Mouse (Mus musculus) liver, postnatal 0 days (tissue): ENCODE data around the gene Gm20388. TPM values are rescaled to one million over a fixed set of nuclear protein-coding genes. Genes with fewer than 3 reads are reported as not detected.

ENCODE experiments used
- ATAC-seq: fragments of 200-750 bp; cut with Nextera tagmentation; 2 replicates; pipeline ENCODE4 v1.8.0; 2017; ENCODE audit warnings: mild to moderate bottlenecking, moderate library complexity
- DNase-seq: peaks from one replicate; pipeline ENCODE4 v3.0.0-alpha.2; 2016
- H3K27ac ChIP-seq: fragments of 300-500 bp; sonication (generic); 2 replicates; pipeline ENCODE4 v1.5.1; 2014; ENCODE audit warnings: antibody characterized with exemption, moderate library complexity, mild to moderate bottlenecking, low read depth
- H3K27me3 ChIP-seq: fragments of 300-500 bp; sonication (generic); 2 replicates; pipeline ENCODE4 v1.6.1; 2014; ENCODE audit warnings: low read length, control low read depth, mixed read lengths; ENCODE audit not compliant: insufficient read depth
- H3K36me3 ChIP-seq: fragments of 300-500 bp; sonication (generic); replicated peaks from 2 replicates; pipeline ENCODE4 v1.6.1; 2014; ENCODE audit warnings: mild to moderate bottlenecking, control low read depth, low read length, moderate library complexity, mixed read lengths; ENCODE audit not compliant: insufficient read depth
- H3K4me1 ChIP-seq: fragments of 300-500 bp; sonication (generic); 2 replicates; pipeline ENCODE4 v1.6.1; 2014; ENCODE audit warnings: antibody characterized with exemption, mild to moderate bottlenecking, control low read depth; ENCODE audit not compliant: insufficient read depth
- H3K4me2 ChIP-seq: fragments of 300-500 bp; sonication (generic); 2 replicates; pipeline ENCODE4 v1.6.1; 2014; ENCODE audit warnings: low read depth, mild to moderate bottlenecking, low read length, moderate library complexity, mixed read lengths
- H3K4me3 ChIP-seq: fragments of 300-500 bp; sonication (generic); 2 replicates; pipeline ENCODE4 v1.5.1; 2014; ENCODE audit warnings: low read depth, low read length
- H3K9ac ChIP-seq: fragments of 300-500 bp; sonication (generic); replicated peaks from 2 replicates; pipeline ENCODE4 v1.6.1; 2014; ENCODE audit warnings: mild to moderate bottlenecking, moderate library complexity
- H3K9me3 ChIP-seq: fragments of 300-500 bp; sonication (generic); 2 replicates; pipeline ENCODE4 v1.6.1; 2016; ENCODE audit warnings: mild to moderate bottlenecking, control low read depth, low read length, mixed read lengths
- CTCF ChIP-seq: sonication (generic); IDR thresholded peaks from 2 replicates; pipeline ENCODE4 v1.5.1; 2016; ENCODE audit warnings: antibody characterized with exemption, low read depth
- EP300 ChIP-seq: IDR thresholded peaks from 2 replicates; pipeline ENCODE4 v1.6.1; 2016; ENCODE audit warnings: antibody characterized with exemption, low read depth, mild to moderate bottlenecking
- WGBS: fragments of 180-500 bp; shearing (Covaris S2); extraction: QIAGEN DNeasy Blood & Tissue Kit; methylation state at CpG from one replicate; pipeline ENCODE4 v1.1.7; 2014; ENCODE audit not compliant: insufficient replicate concordance; 5-methylcytosine and 5-hydroxymethylcytosine counted together
- polyA plus RNA-seq: library from polyadenylated mRNA; unstranded; fragments of >200 nt; fragmentation: Nextera tagmentation; extraction: Ambion mirVana; gene quantifications from 2 replicates; pipeline ENCODE4 v1.2.1, GENCODE M21; 2015

The Gm20388 gene
- polyA plus RNA-seq, 1 experiment from 2014 or later, result not detected

DNA sequence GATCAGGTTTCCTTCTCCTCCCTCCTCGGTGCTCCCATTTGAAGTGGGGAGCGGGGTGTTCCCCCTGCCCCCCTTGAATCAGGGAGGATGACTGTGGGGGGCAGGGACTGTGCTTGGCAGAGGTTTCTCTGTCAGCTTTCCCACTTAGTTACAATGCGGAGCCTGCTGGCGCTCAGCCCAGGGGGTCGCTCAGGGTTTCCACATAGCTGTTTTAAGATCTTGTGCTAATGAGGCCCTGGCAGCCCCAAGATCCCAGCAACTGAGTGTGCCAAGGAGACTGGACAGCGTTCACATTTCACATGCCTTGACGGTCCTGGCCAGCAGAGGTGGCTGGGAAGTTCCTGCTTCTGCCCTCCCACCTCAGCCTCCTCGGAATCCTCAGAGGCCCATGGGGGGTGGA lies 555.1 kb downstream of the Gm20388 start:
- no peaks in the 10 kb centered on the region for H3K9me3 ChIP-seq
- no peaks in the 10 kb centered on the region for H3K36me3 ChIP-seq
- TF ChIP-seq CTCF (no peak), EP300 (no peak)
- H3K4me2 ChIP-seq, result no peak overlapping the region
- H3K4me1 ChIP-seq, result no peaks in the 10 kb centered on the region; the same call in 1 of the 2 replicates
- no peak overlapping the region for H3K4me3 ChIP-seq
- H3K27me3 ChIP-seq, result no peaks in the 10 kb centered on the region
- 60% methylated on average over 8 of the region's 8 CpGs for WGBS
- H3K9ac ChIP-seq, result no peak overlapping the region
- H3K27ac ChIP-seq, result no peak overlapping the region
- no peak for DNase-seq
- no peak for ATAC-seq

DNA sequence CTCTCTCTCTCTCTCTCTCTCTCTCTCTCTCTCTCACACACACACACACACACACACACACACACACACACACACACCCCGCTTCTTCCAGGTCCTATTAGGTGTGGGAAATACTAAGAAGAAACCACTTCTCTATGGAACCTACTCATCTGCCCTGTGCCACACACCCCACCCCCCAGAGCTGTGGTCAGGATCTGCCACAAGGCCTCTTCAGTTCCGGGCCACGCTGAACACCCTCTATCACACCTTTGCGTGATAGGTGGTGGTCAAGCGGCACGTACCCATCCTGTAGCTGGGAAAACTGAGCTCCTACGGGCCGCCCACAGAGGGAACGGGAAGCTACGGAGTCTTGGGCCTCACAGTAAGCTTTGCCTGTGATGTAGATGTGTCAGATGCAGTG lies 555.6 kb downstream of the Gm20388 start:
- WGBS, result 60% methylated on average over 10 of the region's 10 CpGs

DNA sequence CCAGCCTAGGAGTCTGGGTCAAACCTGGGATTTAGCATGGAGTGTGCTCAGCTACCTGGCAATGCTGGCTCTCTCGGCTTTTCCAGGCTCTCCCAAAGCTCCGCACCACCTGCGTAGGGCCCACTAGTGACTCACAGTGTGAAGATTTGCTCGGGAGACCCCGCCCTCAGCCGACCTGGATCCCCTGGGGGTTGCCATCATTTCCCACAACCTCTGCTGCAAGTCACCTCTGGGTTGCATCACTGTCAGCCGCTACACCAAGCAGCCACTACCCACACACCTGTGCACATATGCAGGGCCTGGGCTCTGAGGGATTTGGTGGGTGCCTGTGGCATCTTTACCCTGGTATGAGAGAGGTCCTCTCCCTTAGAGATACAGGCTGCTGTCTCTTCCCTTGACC lies 557.0 kb downstream of the Gm20388 start:
- TF ChIP-seq CTCF (no peak), EP300 (no peak)
- Histone ChIP-seq H3K27me3 (no peaks in the 10 kb centered on the region), H3K9ac (no peak overlapping the region), H3K4me1 (peaks cover 2% of the 10 kb centered on the region; the same call in 1 of the 2 replicates), H3K36me3 (no peaks in the 10 kb centered on the region), H3K9me3 (no peaks in the 10 kb centered on the region), H3K4me2 (no peak overlapping the region), H3K4me3 (no peak overlapping the region), H3K27ac (no peak overlapping the region)
- ATAC-seq (no peak), DNase-seq (no peak)
- 84% methylated on average over 7 of the region's 7 CpGs for WGBS

More for the DNA sequence above, 555.6 kb downstream of the Gm20388 start:
- TF ChIP-seq EP300, result no peak
- no peak for TF ChIP-seq CTCF
- Histone ChIP-seq H3K4me1 (peaks cover under 1% of the 10 kb centered on the region; the same call in 1 of the 2 replicates), H3K4me3 (no peak overlapping the region), H3K27ac (no peak overlapping the region), H3K27me3 (no peaks in the 10 kb centered on the region), H3K9ac (no peak overlapping the region), H3K36me3 (no peaks in the 10 kb centered on the region), H3K4me2 (no peak overlapping the region), H3K9me3 (no peaks in the 10 kb centered on the region)
- no peak for ATAC-seq
- no peak for DNase-seq

DNA sequence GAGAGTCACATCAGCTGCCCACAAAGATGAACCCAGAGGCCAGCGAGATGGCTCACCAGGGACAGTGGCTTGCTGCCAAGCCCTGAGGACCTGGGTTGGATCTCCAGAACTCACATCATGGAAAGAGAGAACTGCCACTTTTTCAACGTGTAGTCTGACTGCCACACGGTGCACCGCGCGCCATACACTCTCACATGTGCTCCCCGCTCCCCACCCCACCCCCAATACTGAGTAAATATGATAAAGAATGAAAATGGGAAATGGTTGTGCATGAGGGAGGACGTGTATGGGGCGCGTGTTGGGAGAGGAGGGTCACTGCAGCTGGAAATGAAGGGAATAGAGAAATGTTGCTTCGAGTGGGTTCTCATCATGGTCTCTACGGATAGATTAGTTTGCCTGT lies 559.5 kb downstream of the Gm20388 start:
- Histone ChIP-seq H3K4me1 (peaks cover 21% of the 10 kb centered on the region), H3K27ac (no peak overlapping the region), H3K9ac (no peak overlapping the region), H3K9me3 (no peaks in the 10 kb centered on the region), H3K4me2 (no peak overlapping the region), H3K4me3 (no peak overlapping the region), H3K27me3 (no peaks in the 10 kb centered on the region), H3K36me3 (no peaks in the 10 kb centered on the region)
- TF ChIP-seq EP300, result no peak
- ATAC-seq (no peak), DNase-seq (no peak)
- WGBS, result 82% methylated on average over 12 of the region's 12 CpGs

DNA sequence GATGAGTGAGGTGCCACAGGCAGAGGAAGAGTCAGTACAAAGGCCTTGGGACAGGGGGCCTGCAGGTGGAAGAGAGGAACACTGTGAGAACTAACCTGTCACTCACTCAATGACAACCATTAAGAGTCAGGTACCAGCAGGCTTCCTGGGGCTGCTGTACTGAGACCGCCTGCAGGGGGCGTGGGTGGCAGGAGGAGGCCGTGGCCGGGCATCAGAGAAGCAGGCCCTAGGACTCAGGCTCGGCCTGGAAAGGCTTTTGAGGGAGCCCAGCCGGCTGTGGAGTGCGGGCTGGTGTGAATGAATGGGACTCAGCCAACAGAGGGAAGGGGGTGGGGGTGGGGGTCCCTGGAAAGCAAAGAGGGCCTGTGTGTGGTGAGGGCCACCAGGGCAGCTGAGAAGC lies 560.5 kb downstream of the Gm20388 start:
- DNase-seq, result peak; percentile 79
- peaks cover 31% of the 10 kb centered on the region for H3K4me1 ChIP-seq

DNA sequence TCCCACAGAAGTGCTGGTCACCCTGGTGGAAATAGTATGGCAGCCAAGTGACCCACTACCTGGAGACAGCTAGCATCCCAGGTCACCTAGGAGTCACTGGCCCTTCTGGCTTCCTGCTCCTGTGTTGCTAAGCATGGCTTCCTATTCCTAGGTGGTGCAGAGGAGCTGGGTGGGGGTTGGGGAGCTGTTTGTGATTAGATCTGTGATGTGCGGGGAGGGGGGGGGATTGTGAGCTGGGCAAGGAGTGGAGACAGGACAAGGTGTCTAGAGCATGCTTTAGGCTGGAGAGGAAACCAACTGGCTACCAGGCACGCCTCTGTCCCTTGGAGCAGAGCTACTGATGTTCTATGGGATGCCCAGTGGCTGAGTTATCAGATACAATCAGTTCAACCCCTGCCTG lies 561.1 kb downstream of the Gm20388 start:
- no peak for ATAC-seq
- WGBS, result 72% methylated on average over 2 of the region's 2 CpGs
- H3K4me1 ChIP-seq, result peaks cover 37% of the 10 kb centered on the region
- no peaks in the 10 kb centered on the region for H3K36me3 ChIP-seq
- DNase-seq, result no peak
- TF ChIP-seq EP300 (no peak), CTCF (no peak)
- no peaks in the 10 kb centered on the region for H3K9me3 ChIP-seq
- H3K27ac ChIP-seq, result no peak overlapping the region
- no peak overlapping the region for H3K4me2 ChIP-seq
- H3K27me3 ChIP-seq, result no peaks in the 10 kb centered on the region
- no peak overlapping the region for H3K4me3 ChIP-seq
- no peak overlapping the region for H3K9ac ChIP-seq

More for the DNA sequence above, 560.5 kb downstream of the Gm20388 start:
- TF ChIP-seq EP300 (no peak), CTCF (peak; percentile 85)
- no peak overlapping the region for H3K4me2 ChIP-seq
- no peak for ATAC-seq
- no peak overlapping the region for H3K9ac ChIP-seq
- no peak overlapping the region for H3K27ac ChIP-seq
- WGBS, result 18% methylated on average over 7 of the region's 7 CpGs
- no peak overlapping the region for H3K4me3 ChIP-seq
- no peaks in the 10 kb centered on the region for H3K27me3 ChIP-seq
- no peaks in the 10 kb centered on the region for H3K36me3 ChIP-seq
- no peaks in the 10 kb centered on the region for H3K9me3 ChIP-seq

DNA sequence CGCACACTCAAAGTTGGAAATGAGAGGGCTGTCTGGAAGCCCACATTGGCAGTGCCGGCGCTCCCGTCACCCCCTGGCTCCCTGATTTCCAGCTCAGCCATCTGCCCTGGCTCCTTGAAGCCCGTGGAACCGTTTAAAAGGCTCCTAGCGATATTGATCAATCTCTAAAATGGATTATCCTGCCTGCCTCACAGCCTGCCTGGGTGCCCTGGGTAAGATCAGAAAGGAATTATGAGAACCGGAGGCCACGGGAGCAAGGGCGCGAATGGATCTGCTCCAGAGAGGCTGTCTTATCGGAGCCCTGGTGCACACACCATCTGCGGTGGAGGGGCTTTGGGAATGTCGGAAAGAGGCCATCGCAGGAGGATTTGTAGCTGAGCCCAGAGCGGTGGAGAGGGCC lies 561.6 kb downstream of the Gm20388 start:
- ATAC-seq (no peak), DNase-seq (no peak)
- Histone ChIP-seq H3K36me3 (no peaks in the 10 kb centered on the region), H3K4me2 (no peak overlapping the region), H3K9ac (no peak overlapping the region), H3K27me3 (no peaks in the 10 kb centered on the region), H3K27ac (no peak overlapping the region), H3K9me3 (no peaks in the 10 kb centered on the region), H3K4me3 (no peak overlapping the region), H3K4me1 (peaks cover 38% of the 10 kb centered on the region)
- TF ChIP-seq EP300 (no peak), CTCF (no peak)
- 76% methylated on average over 16 of the region's 16 CpGs for WGBS
